Mouse (Mus musculus): ENCODE measurements around the gene B4galt5. TPM values are rescaled to one million over a fixed set of nuclear protein-coding genes. Genes with fewer than 3 reads are reported as not detected.

Gene B4galt5
- 32.8 TPM for polyA plus RNA-seq (2017; shearing (Covaris generic))

DNA sequence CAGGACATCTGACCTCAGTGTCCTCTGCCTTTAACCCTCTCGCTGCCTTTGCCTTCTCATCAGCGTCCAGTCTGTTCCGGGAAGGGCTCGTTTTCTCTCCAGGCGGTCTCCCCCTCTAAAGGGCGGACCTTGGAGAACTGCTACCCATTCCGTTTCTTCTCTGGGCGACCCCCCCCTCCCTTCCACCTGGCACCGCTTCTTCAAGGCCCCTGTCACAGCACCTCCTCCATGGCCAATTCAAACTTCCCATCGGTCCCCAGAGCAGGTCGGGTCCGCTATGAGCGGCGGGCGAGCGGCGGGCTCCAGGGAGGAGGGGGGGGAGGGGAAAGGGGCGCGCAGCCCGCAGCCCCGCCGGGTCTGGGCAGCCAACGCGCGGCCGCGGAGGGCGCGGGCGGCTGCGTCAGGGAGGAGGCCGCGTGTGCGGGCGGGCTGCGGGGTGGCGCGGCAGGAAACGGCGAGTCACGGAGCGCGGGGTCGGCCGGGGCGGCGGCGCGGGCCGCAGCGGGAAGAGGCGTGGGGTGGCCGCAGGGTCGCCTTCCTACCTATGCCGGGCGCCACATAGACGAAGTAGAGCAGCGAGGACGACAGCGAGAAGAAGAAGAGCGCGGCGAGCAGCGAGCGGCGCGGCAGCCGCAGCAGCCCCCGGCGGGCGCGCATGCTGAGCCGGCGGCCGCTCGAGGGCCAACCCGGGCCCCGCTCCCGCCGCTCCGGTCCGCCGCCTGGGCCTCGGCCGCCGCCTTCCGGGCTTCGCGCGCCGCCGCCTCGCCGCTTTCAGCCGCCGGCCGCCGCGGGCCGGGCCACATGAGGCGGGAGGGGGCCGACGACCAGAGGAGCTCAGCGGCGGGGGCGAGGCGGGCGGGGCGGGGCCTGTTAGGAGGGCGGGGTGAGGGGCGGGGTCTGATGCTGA is at the start of gene B4galt5:
B4galt5 (minus strand) TSS at position 808 of the 907 bp plus-strand sequence.

Other genes starting within 250 kb of the B4galt5 start
- 0.44 TPM for gene Kcnb1, start 159.0 kb downstream of the B4galt5 start, polyA plus RNA-seq (2017; shearing (Covaris generic))
- not detected for gene Ptgis, start 108.6 kb downstream of the B4galt5 start, polyA plus RNA-seq (2017; shearing (Covaris generic))
- 49.6 TPM for gene Slc9a8, start 72.5 kb upstream of the B4galt5 start, polyA plus RNA-seq (2017; shearing (Covaris generic))
- 189 TPM for gene Rnf114, start 143.5 kb upstream of the B4galt5 start, polyA plus RNA-seq (2017; shearing (Covaris generic))
- gene Spata2, start 143.7 kb upstream of the B4galt5 start, polyA plus RNA-seq (2017; shearing (Covaris generic)), result 41.9 TPM
- gene Snai1, start 189.0 kb upstream of the B4galt5 start, polyA plus RNA-seq (2017; shearing (Covaris generic)), result not detected